Mouse (Mus musculus) C2C12 (cell line): ENCODE data around the gene Ino80. TPM values are rescaled to one million over a fixed set of nuclear protein-coding genes. Genes with fewer than 3 reads are reported as not detected.
"Not testable (repeated sequence)": the region's sequence is repeated elsewhere in the genome, so short reads cannot be mapped to it uniquely, and the experiment has no call there.

Experiments
- H3K27me3 ChIP-seq: one replicate; pipeline ENCODE4 v1.6.1; 2011; ENCODE audit not compliant: control insufficient read depth, insufficient read depth, insufficient read length
- H3K36me3 ChIP-seq: one replicate; pipeline ENCODE4 v1.6.1; 2011; ENCODE audit not compliant: control insufficient read depth, insufficient read depth
- H3K4me3 ChIP-seq: one replicate; pipeline ENCODE4 v1.5.1; 2011; ENCODE audit warnings: mild to moderate bottlenecking, control low read depth; ENCODE audit not compliant: poor library complexity, insufficient read depth, severe bottlenecking
- H3K79me2 ChIP-seq: one replicate; pipeline ENCODE4 v1.6.1; 2011; ENCODE audit not compliant: control insufficient read depth, insufficient read depth
- H3K79me3 ChIP-seq: one replicate; pipeline ENCODE4 v1.6.1; 2011; ENCODE audit warnings: low read depth, control low read depth
- H3ac ChIP-seq: one replicate; pipeline ENCODE3; 2011; ENCODE audit warnings: low read depth; ENCODE audit not compliant: control insufficient read depth, insufficient read length
- CEBPB ChIP-seq: IDR thresholded peaks from one replicate; pipeline ENCODE4 v1.6.1; 2011; ENCODE audit warnings: low read depth, mild to moderate bottlenecking, control low read depth, moderate library complexity
- CTCF ChIP-seq: IDR thresholded peaks from one replicate; pipeline ENCODE4 v1.5.1; 2011; ENCODE audit not compliant: control insufficient read depth, insufficient read depth, insufficient read length
- FOSL1 ChIP-seq: IDR thresholded peaks from one replicate; pipeline ENCODE4 v1.8.0; 2011; ENCODE audit warnings: mild to moderate bottlenecking, low read length; ENCODE audit not compliant: poor library complexity, insufficient read depth, severe bottlenecking
- MAX ChIP-seq: IDR thresholded peaks from one replicate; pipeline ENCODE4 v1.6.1; 2011; ENCODE audit warnings: mild to moderate bottlenecking, control low read depth
- MYOD1 ChIP-seq: IDR thresholded peaks from one replicate; pipeline ENCODE4 v1.6.1; 2011; ENCODE audit warnings: low read depth; ENCODE audit not compliant: control insufficient read depth, insufficient read length
- MYOG ChIP-seq: IDR thresholded peaks from one replicate; pipeline ENCODE4 v1.6.1; 2011; ENCODE audit not compliant: control insufficient read depth, insufficient read length; ENCODE audit errors: extremely low read depth
- USF1 ChIP-seq: IDR thresholded peaks from one replicate; pipeline ENCODE4 v1.6.1; 2011; ENCODE audit warnings: low read depth, mild to moderate bottlenecking, control low read depth, moderate library complexity
- polyA plus RNA-seq: library from polyadenylated mRNA; unstranded; fragments of >200 nt; fragmentation: generic; extraction: Trizol; gene quantifications from one replicate; pipeline ENCODE4 v1.2.1, GENCODE M21; 2012; ENCODE audit warnings: missing spikeins

Ino80 gene
- polyA plus RNA-seq, 1 experiment = 5.7 TPM

- Histone ChIP-seq H3K4me3 (no peak overlapping the region), H3K27me3 (no peaks in the 10 kb centered on the region), H3K79me3 (no peaks in the 10 kb centered on the region), H3K36me3 (no peaks in the 10 kb centered on the region), H3ac (no peak overlapping the region), H3K79me2 (no peaks in the 10 kb centered on the region)
- no peak for TF ChIP-seq CTCF
- no peak for TF ChIP-seq USF1
- TF ChIP-seq MYOG = no peak
- TF ChIP-seq FOSL1 = no peak
- no peak for TF ChIP-seq MAX
- no peak for TF ChIP-seq MYOD1
- TF ChIP-seq CEBPB = no peak
These were observed 34.8 kb upstream of the Ino80 start for GRCm38 (mm10) chr2:119512292-119512691.

- TF ChIP-seq CTCF (no peak), USF1 (no peak), CEBPB (no peak), MAX (no peak)
- Histone ChIP-seq H3K27me3 (no peaks in the 10 kb centered on the region), H3K36me3 (no peaks in the 10 kb centered on the region), H3K79me3 (no peaks in the 10 kb centered on the region), H3ac (no peak overlapping the region), H3K4me3 (no peak overlapping the region), H3K79me2 (no peaks in the 10 kb centered on the region)
These were observed 33.4 kb upstream of the Ino80 start for GRCm38 (mm10) chr2:119510856-119511255.

- H3K79me3 ChIP-seq, H3K4me3 ChIP-seq, H3K27me3 ChIP-seq, H3K36me3 ChIP-seq, H3K79me2 ChIP-seq, H3ac ChIP-seq: not testable (repeated sequence)
These were observed 31.0 kb upstream of the Ino80 start for GRCm38 (mm10) chr2:119508518-119508917.

- H3K4me3 ChIP-seq = no peak overlapping the region
- H3K27me3 ChIP-seq = no peaks in the 10 kb centered on the region
These were observed 29.6 kb upstream of the Ino80 start for GRCm38 (mm10) chr2:119507108-119507507.

GRCm38 (mm10) chr2:119500965-119501652 lies 23.6 kb upstream of the Ino80 start:
- Histone ChIP-seq H3K4me3 (no peak overlapping the region), H3K27me3 (peaks cover 11% of the 10 kb centered on the region), H3K79me2 (no peaks in the 10 kb centered on the region), H3K79me3 (no peaks in the 10 kb centered on the region), H3ac (no peak overlapping the region), H3K36me3 (no peaks in the 10 kb centered on the region)
- TF ChIP-seq MAX (no peak), CTCF (no peak)

More at GRCm38 (mm10) chr2:119507108-119507507, 29.6 kb upstream of the Ino80 start:
- H3K79me2 ChIP-seq = no peaks in the 10 kb centered on the region
- H3K36me3 ChIP-seq = no peaks in the 10 kb centered on the region
- no peak for TF ChIP-seq MYOG
- TF ChIP-seq CEBPB = no peak
- TF ChIP-seq USF1 = no peak
- TF ChIP-seq FOSL1 = no peak
- no peak for TF ChIP-seq CTCF
- TF ChIP-seq MAX = no peak
- no peak for TF ChIP-seq MYOD1
- H3ac ChIP-seq = no peak overlapping the region
- H3K79me3 ChIP-seq = no peaks in the 10 kb centered on the region

GRCm38 (mm10) chr2:119498859-119499258 lies 21.4 kb upstream of the Ino80 start:
- Histone ChIP-seq H3K79me3 (no peaks in the 10 kb centered on the region), H3K36me3 (no peaks in the 10 kb centered on the region), H3K79me2 (no peaks in the 10 kb centered on the region), H3K4me3 (no peak overlapping the region), H3K27me3 (peaks cover 11% of the 10 kb centered on the region), H3ac (no peak overlapping the region)
- TF ChIP-seq FOSL1 (no peak), MYOG (no peak), MAX (no peak), MYOD1 (no peak), CTCF (no peak), USF1 (no peak), CEBPB (no peak)

- Histone ChIP-seq H3K4me3 (no peak overlapping the region), H3ac (no peak overlapping the region), H3K36me3 (no peaks in the 10 kb centered on the region), H3K27me3 (peaks cover 11% of the 10 kb centered on the region), H3K79me3 (no peaks in the 10 kb centered on the region), H3K79me2 (no peaks in the 10 kb centered on the region)
- TF ChIP-seq USF1 (no peak), CEBPB (no peak), CTCF (no peak), MAX (no peak), MYOG (no peak)
These were observed 18.6 kb upstream of the Ino80 start for GRCm38 (mm10) chr2:119496082-119496481.
